Mouse (Mus musculus): ENCODE measurements around the gene Zik1. TPM values are rescaled to one million over a fixed set of nuclear protein-coding genes. Genes with fewer than 3 reads are reported as not detected.

Gene Zik1
- 17.8 and 27.5 TPM in 2 replicates for polyA plus RNA-seq (2012; rRNA removed)

DNA sequence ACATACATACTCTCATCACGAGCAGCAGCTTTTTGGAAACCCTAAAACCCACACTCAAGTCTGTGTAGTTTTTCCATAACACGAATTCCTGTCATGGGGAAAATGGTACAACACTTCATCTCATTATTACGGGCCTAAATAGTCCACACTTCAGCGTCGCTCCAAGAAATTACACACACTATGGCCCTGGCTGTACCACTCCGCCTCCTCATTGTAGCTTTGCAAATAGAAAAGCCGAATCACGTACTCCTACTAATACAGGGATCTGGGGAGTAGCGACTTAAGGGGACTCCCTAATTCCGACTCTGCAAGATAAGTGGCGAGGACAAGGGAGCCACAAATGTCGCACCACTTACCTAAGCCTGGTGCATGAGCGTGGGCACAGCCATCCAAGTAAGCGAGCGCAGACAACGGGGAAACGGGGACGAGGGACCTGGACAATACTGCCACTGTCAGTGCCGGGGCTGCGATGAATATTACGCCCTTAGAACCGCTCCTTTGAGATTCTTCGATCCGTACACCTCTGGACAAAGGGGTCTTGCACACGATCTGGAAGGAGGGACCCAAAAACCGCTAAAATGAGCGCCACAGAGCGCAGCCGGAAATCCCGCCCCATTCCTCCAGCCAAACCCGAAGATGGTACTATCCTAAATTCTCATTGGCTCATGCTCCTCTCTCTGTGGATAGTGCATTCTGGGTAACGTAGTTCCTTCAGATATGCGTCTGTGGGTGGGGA lies at the start of gene Zik1:
Gene Zik1, minus strand, starts transcription at position 609 of the 736 bp plus-strand sequence.

DNA sequence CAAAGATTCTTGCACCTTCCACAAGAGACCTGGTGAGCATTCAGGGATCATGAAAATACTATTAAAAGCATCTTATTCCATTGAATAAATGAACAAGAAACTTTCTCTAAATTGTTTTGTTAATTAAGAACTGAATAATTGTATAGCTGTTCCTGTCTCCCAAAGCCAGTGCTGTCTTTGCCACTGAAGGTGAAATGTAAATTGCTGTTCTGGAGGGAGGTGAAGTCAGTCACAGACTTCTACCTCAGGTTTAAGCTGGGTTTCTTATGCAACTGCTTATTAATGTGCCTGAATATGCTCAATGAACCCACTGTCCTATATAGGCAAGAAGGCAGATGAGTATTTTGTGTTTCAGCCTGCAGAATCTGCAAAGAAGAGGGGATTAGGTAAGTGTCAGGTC lies 52.2 kb downstream of the Zik1 start, which contains the start of gene Vmn1r67:
Gene Vmn1r67, plus strand, starts transcription at position 301 of the 400 bp plus-strand sequence.

Other genes with a start within 250 kb of the Zik1 start
- gene Vmn1r66, start 217.4 kb downstream of the Zik1 start, polyA plus RNA-seq (2012; rRNA removed) = not detected in 2 replicates
- gene Vmn1r67, start 52.1 kb downstream of the Zik1 start, polyA plus RNA-seq (2012; rRNA removed) = not detected in 2 replicates
- not detected in 2 replicates for gene Vmn1r68, start 63.1 kb upstream of the Zik1 start, polyA plus RNA-seq (2012; rRNA removed)
- gene Vmn1r69, start 118.3 kb upstream of the Zik1 start, polyA plus RNA-seq (2012; rRNA removed) = not detected in 2 replicates
- gene Vmn1r70, start 136.1 kb upstream of the Zik1 start, polyA plus RNA-seq (2012; rRNA removed) = not detected in 2 replicates
- gene Nlrp4b, start 192.4 kb upstream of the Zik1 start, polyA plus RNA-seq (2012; rRNA removed) = not detected in 2 replicates